Mouse (Mus musculus) thymus, postnatal 25 days (tissue): ENCODE data around the gene Tpm1.
A peak's percentile ranks its signal among the peaks of the same experiment; 100 is the strongest.

Experiments used
- DNase-seq: peaks from one replicate; pipeline ENCODE4 v3.0.0; 2022

Gene Tpm1

GRCm38 (mm10) chr9:67024889-67025692 lies 24.1 kb downstream of the Tpm1 start:
- DNase-seq: no peak

- DNase-seq: no peak
Observed at GRCm38 (mm10) chr9:67023371-67023770, 25.8 kb downstream of the Tpm1 start.

GRCm38 (mm10) chr9:67020063-67020462 lies 29.1 kb downstream of the Tpm1 start:
- no peak for DNase-seq

GRCm38 (mm10) chr9:67013501-67013900 lies 35.7 kb downstream of the Tpm1 start:
- no peak for DNase-seq

GRCm38 (mm10) chr9:67012470-67012869 lies 36.7 kb downstream of the Tpm1 start:
- DNase-seq: no peak

GRCm38 (mm10) chr9:67011483-67011882 lies 37.7 kb downstream of the Tpm1 start:
- no peak for DNase-seq

- DNase-seq: no peak
Observed at GRCm38 (mm10) chr9:67008781-67009180, 40.4 kb downstream of the Tpm1 start.

GRCm38 (mm10) chr9:67006376-67006775 lies 42.8 kb downstream of the Tpm1 start:
- DNase-seq: no peak

- DNase-seq: no peak
Observed at GRCm38 (mm10) chr9:67005161-67005742, 44.0 kb downstream of the Tpm1 start.

GRCm38 (mm10) chr9:67003656-67004055 lies 45.5 kb downstream of the Tpm1 start:
- no peak for DNase-seq

- no peak for DNase-seq
Observed at GRCm38 (mm10) chr9:67003156-67003555, 46.0 kb downstream of the Tpm1 start.

- no peak for DNase-seq
Observed at GRCm38 (mm10) chr9:67001506-67001905, 47.7 kb downstream of the Tpm1 start.

- peak; percentile 66 for DNase-seq
Observed at GRCm38 (mm10) chr9:67001050-67001449, 48.2 kb downstream of the Tpm1 start.

GRCm38 (mm10) chr9:66999698-67000097 lies 49.5 kb downstream of the Tpm1 start:
- DNase-seq: no peak

- DNase-seq: no peak
Observed at GRCm38 (mm10) chr9:66991750-66992410, 57.3 kb downstream of the Tpm1 start.

GRCm38 (mm10) chr9:66991021-66991749 lies 58.0 kb downstream of the Tpm1 start:
- DNase-seq: no peak

GRCm38 (mm10) chr9:66990046-66990445 lies 59.2 kb downstream of the Tpm1 start:
- no peak for DNase-seq

- DNase-seq: no peak
Observed at GRCm38 (mm10) chr9:66989581-66989980, 59.6 kb downstream of the Tpm1 start.

- DNase-seq: no peak
Observed at GRCm38 (mm10) chr9:66988888-66989414, 60.3 kb downstream of the Tpm1 start.

GRCm38 (mm10) chr9:66988198-66988887 lies 60.9 kb downstream of the Tpm1 start:
- DNase-seq: no peak

- DNase-seq: peak; percentile 55
Observed at GRCm38 (mm10) chr9:66985377-66985776, 63.8 kb downstream of the Tpm1 start.

- DNase-seq: no peak
Observed at GRCm38 (mm10) chr9:66982085-66982484, 67.1 kb downstream of the Tpm1 start.
